Mouse (Mus musculus): ENCODE measurements around the gene Htra3.

DNA sequence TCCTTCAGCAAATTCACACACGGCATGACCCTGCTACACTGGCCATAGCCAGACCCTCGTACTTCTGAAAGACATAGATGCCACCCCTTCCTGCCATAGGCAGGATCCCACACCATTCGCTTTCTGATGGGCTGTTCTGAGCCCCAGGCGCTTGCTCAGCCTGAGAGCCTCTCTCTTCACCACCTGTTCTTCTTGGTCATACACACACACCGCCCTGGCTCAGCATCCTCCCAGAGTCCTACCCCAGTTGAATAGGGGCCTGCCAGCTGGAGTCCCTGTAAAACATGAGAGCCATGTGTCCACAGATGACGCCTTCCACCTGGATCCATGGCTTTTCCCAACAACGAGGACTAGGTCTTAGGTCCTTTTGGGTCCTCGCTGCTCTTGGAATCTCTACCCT lies 66.9 kb downstream of the Htra3 start:
- TF ChIP-seq CTCF (IDR thresholded peaks at IDR 0.05 in 2 of 3, conservative IDR thresholded peaks at IDR 0.05 in 1 of 3; ENCODE audit: control insufficient read depth in 1 of 3, insufficient read depth in 1 of 3, low read depth in 2 of 3, low read length in 3 of 3, poor library complexity in 1 of 3, severe bottlenecking in 1 of 3) = no peak
- TF ChIP-seq EP300 (IDR thresholded peaks at IDR 0.05; ENCODE audit: low read depth in 1 of 2, low read length in 2 of 2) = no peak
- no peak for TF ChIP-seq SMC3 (IDR thresholded peaks at IDR 0.05; ENCODE audit: low read depth, low read length)
- TF ChIP-seq TBP (IDR thresholded peaks at IDR 0.05; ENCODE audit: low read depth, low read length) = no peak

Measured in MEL (cell line).